Mouse (Mus musculus): Measurements from ENCODE around the gene Ctxn1. TPM values are rescaled to one million over a fixed set of nuclear protein-coding genes. Genes with fewer than 3 reads are reported as not detected.
"Not testable (repeated sequence)": the region's sequence is repeated elsewhere in the genome, so short reads cannot be mapped to it uniquely, and the experiment has no call there.

Ctxn1 gene
- polyA plus RNA-seq, 1 experiment from 2014 or later = 257 TPM

GRCm38 (mm10) chr8:4259805-4260170 lies 714 bp upstream of the Ctxn1 start:
- Histone ChIP-seq H3K27me3 (no peaks in the 10 kb centered on the region), H3K36me3 (peaks cover 77% of the 10 kb centered on the region), H3K4me3 (replicated peaks) (peak overlapping the region; percentile 95; the same call in 1 of the 2 replicates), H3K4me2 (replicated peaks) (peak overlapping the region; percentile 77), H3K9me3 (no peaks in the 10 kb centered on the region), H3K4me1 (replicated peaks) (peaks cover 33% of the 10 kb centered on the region), H3K27ac (peak overlapping the region; percentile 98), H3K9ac (replicated peaks) (peak overlapping the region; percentile 95)
- ATAC-seq = no peak
- 73% methylated on average over 4 of the region's 4 CpGs for WGBS

DNA sequence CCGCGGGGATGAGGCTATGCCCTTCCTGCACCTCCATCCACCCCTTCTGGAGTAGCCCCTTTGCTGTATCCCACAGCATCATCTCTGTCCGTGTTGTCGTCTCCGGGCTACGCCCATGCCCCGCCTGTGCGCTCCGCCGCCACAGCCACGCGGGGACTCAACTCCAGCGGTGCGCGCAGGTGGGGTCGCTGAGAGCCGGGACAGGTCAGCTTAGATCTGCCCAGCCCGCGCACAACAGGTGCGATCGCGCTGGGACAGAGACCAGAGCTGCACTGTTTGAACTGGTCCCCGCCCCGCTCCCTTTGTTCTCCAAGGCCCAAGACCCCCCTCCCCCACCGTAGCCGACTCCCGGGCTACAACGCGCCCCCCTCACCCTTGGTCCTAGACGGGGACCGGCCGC lies 396 bp downstream of the Ctxn1 start:
- WGBS = 0% methylated on average over 31 of the region's 32 CpGs

GRCm38 (mm10) chr8:4258233-4258632 lies 841 bp downstream of the Ctxn1 start:
- H3K27ac ChIP-seq = peak overlapping the region; percentile 98
- peak; percentile 70 for ATAC-seq
- peaks cover 66% of the 10 kb centered on the region for H3K36me3 ChIP-seq
- no peaks in the 10 kb centered on the region for H3K9me3 ChIP-seq
- H3K27me3 ChIP-seq = no peaks in the 10 kb centered on the region
- peaks cover 46% of the 10 kb centered on the region for H3K4me1 ChIP-seq (replicated peaks)
- peak overlapping the region; percentile 95 for H3K9ac ChIP-seq (replicated peaks)
- 3% methylated on average over 35 of the region's 35 CpGs for WGBS
- peak overlapping the region; percentile 95 for H3K4me3 ChIP-seq (replicated peaks)
- H3K4me2 ChIP-seq (replicated peaks) = peak overlapping the region; percentile 77

More for the DNA sequence above, 396 bp downstream of the Ctxn1 start:
- Histone ChIP-seq H3K36me3 (peaks cover 71% of the 10 kb centered on the region), H3K4me1 (replicated peaks) (peaks cover 43% of the 10 kb centered on the region), H3K4me3 (replicated peaks) (peak overlapping the region; percentile 95), H3K27ac (peak overlapping the region; percentile 98), H3K4me2 (replicated peaks) (peak overlapping the region; percentile 77), H3K9ac (replicated peaks) (peak overlapping the region; percentile 95), H3K9me3 (no peaks in the 10 kb centered on the region), H3K27me3 (no peaks in the 10 kb centered on the region)
- peak; percentile 78 for ATAC-seq

GRCm38 (mm10) chr8:4257350-4257749 lies 1.7 kb downstream of the Ctxn1 start:
- no peaks in the 10 kb centered on the region for H3K9me3 ChIP-seq
- H3K4me3 ChIP-seq (replicated peaks) = peak overlapping the region; percentile 95
- H3K27ac ChIP-seq = peak overlapping the region; percentile 98
- H3K4me2 ChIP-seq (replicated peaks) = peak overlapping the region; percentile 77
- peaks cover 58% of the 10 kb centered on the region for H3K36me3 ChIP-seq
- H3K27me3 ChIP-seq = no peaks in the 10 kb centered on the region
- H3K9ac ChIP-seq (replicated peaks) = peak overlapping the region; percentile 95
- peaks cover 50% of the 10 kb centered on the region for H3K4me1 ChIP-seq (replicated peaks)
- 56% methylated on average over 4 of the region's 4 CpGs for WGBS
- no peak for ATAC-seq

GRCm38 (mm10) chr8:4256911-4257310 lies 2.2 kb downstream of the Ctxn1 start:
- Histone ChIP-seq H3K9me3 (no peaks in the 10 kb centered on the region), H3K4me1 (replicated peaks) (peaks cover 52% of the 10 kb centered on the region), H3K4me3 (replicated peaks) (peak overlapping the region; percentile 95), H3K27me3 (no peaks in the 10 kb centered on the region), H3K36me3 (peaks cover 53% of the 10 kb centered on the region), H3K27ac (peak overlapping the region; percentile 98), H3K4me2 (replicated peaks) (peak overlapping the region; percentile 77), H3K9ac (replicated peaks) (peak overlapping the region; percentile 95)
- no peak for ATAC-seq
- 70% methylated on average over 4 of the region's 4 CpGs for WGBS

DNA sequence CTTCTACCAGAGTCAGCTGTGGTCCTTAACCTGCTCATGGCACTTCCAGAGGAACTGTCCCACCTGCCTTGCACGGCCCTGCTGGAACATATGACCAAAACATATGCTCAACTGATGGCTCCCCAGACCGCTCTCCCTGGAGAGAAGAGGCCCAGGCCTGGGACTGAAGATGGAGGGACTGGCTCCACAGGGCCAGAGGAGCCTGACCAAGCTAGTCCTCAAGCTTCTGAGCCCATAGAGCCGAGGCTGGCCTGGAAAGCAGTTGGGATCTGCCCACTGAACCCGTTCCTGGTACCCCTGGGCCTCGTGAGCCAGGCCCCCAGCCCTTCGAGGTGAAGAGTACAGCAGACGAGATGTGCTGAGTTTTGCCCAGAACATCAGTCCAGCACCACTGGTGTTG lies 3.6 kb downstream of the Ctxn1 start:
- not testable (repeated sequence) for H3K27me3 ChIP-seq; H3K9ac ChIP-seq (replicated peaks); H3K4me2 ChIP-seq (replicated peaks); H3K4me3 ChIP-seq (replicated peaks); ATAC-seq; H3K27ac ChIP-seq; H3K9me3 ChIP-seq
- Histone ChIP-seq H3K4me1 (replicated peaks) (peaks cover 55% of the 10 kb centered on the region), H3K36me3 (peaks cover 42% of the 10 kb centered on the region)
- WGBS = 86% methylated on average over 7 of the region's 7 CpGs

DNA sequence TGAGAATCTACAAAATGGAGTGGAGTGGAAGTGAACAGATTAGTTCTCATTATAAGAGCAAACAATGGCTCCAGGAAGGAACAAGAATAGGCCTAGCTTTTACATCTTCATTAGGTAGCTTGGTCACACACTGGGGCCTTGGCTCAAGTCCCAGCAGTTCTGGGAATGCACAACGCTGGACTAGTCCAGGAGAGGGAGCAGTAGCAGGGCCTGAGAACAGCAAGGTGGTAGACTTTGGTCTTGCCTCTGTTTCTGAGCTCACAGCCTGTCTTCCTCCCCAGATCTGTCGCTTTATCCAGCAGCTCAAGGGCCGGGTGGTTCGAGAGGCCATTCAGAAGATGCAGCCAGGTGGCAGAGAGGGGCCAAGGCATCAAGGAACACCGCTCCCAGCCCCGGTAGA lies 5.1 kb downstream of the Ctxn1 start:
- H3K4me1 ChIP-seq (replicated peaks) = peaks cover 54% of the 10 kb centered on the region
- H3K36me3 ChIP-seq = peaks cover 48% of the 10 kb centered on the region
- H3K9me3 ChIP-seq = no peaks in the 10 kb centered on the region
- no peak for ATAC-seq
- WGBS = 58% methylated on average over 6 of the region's 6 CpGs
- H3K9ac ChIP-seq (replicated peaks) = peak overlapping the region; percentile 24; the same call in 1 of the 2 replicates
- peak overlapping the region; percentile 92; the same call in 1 of the 2 replicates for H3K27ac ChIP-seq
- peak overlapping the region; percentile 71 for H3K4me2 ChIP-seq (replicated peaks)
- H3K4me3 ChIP-seq (replicated peaks) = peak overlapping the region; percentile 92
- 0 out of 2 replicates have a peak, but pooled peaks cover 6% of the 10 kb centered on the region for H3K27me3 ChIP-seq

GRCm38 (mm10) chr8:4252934-4253841 lies 5.9 kb downstream of the Ctxn1 start, which contains the start of gene Snapc2:
Gene Snapc2 (plus strand): TSS chr8:4253080.
- peak within 1 kb of the TSS; percentile 92 for H3K27ac ChIP-seq
- peak within 1 kb of the TSS; percentile 71 for H3K4me2 ChIP-seq (replicated peaks)
- H3K4me3 ChIP-seq (replicated peaks) = peak within 1 kb of the TSS; percentile 92
- peak within 1 kb of the TSS; percentile 91 for H3K9ac ChIP-seq (replicated peaks)
- H3K4me1 ChIP-seq (replicated peaks) = peaks cover 55% of the 10 kb centered on the region
- peaks cover 52% of the 10 kb centered on the region for H3K36me3 ChIP-seq
- peaks cover 12% of the 10 kb centered on the region; the same call in 1 of the 2 replicates for H3K27me3 ChIP-seq
- WGBS = 1% methylated on average over 69 of the region's 69 CpGs
- peak; percentile 86 for ATAC-seq
- no peaks in the 10 kb centered on the region for H3K9me3 ChIP-seq

GRCm38 (mm10) chr8:4252116-4252760 lies 6.8 kb downstream of the Ctxn1 start:
- Histone ChIP-seq H3K4me3 (replicated peaks) (peak overlapping the region; percentile 92), H3K4me1 (replicated peaks) (peaks cover 45% of the 10 kb centered on the region), H3K36me3 (peaks cover 57% of the 10 kb centered on the region), H3K27ac (peak overlapping the region; percentile 92), H3K27me3 (peaks cover 15% of the 10 kb centered on the region; the same call in 1 of the 2 replicates), H3K9me3 (no peaks in the 10 kb centered on the region), H3K4me2 (replicated peaks) (peak overlapping the region; percentile 71), H3K9ac (replicated peaks) (peak overlapping the region; percentile 91)
- ATAC-seq = peak; percentile 0; the same call in 1 of the 2 replicates
- 45% methylated on average over 8 of the region's 8 CpGs for WGBS

- H3K27ac ChIP-seq = no peak overlapping the region
- no peak overlapping the region for H3K4me2 ChIP-seq (replicated peaks)
- no peak overlapping the region for H3K9ac ChIP-seq (replicated peaks)
- peaks cover 57% of the 10 kb centered on the region for H3K36me3 ChIP-seq
- peak; percentile 12 for ATAC-seq
- peaks cover 15% of the 10 kb centered on the region; the same call in 1 of the 2 replicates for H3K27me3 ChIP-seq
- H3K4me1 ChIP-seq (replicated peaks) = peaks cover 32% of the 10 kb centered on the region
- WGBS = 36% methylated on average over 26 of the region's 26 CpGs
- H3K4me3 ChIP-seq (replicated peaks) = no peak overlapping the region
- H3K9me3 ChIP-seq = no peaks in the 10 kb centered on the region
Measured at GRCm38 (mm10) chr8:4250306-4250970, 8.6 kb downstream of the Ctxn1 start.

DNA sequence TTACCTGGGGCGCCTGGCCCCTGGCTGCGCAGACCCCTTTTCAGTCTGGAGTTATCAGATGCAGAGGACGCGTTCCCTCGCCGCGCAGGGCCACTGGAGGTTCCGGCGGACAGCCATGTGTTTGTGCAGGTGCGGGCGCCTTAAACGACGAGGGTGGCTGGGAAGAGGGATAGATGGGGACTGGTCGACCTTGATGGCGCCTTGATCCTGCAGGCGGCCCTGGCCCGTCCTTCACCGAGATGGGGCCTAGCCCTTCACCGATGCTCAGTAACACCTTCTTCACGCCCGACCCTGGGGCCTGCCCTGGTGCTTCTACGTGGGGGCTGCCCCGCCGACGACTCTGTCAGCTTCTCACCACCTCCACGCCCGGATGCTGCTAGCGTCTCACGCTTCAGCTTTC lies 9.9 kb downstream of the Ctxn1 start:
- no peak overlapping the region for H3K4me2 ChIP-seq (replicated peaks)
- H3K4me1 ChIP-seq (replicated peaks) = peaks cover 29% of the 10 kb centered on the region
- peaks cover 57% of the 10 kb centered on the region for H3K36me3 ChIP-seq
- peak overlapping the region; percentile 41 for H3K9ac ChIP-seq (replicated peaks)
- ATAC-seq = no peak
- H3K4me3 ChIP-seq (replicated peaks) = no peak overlapping the region
- peaks cover 15% of the 10 kb centered on the region; the same call in 1 of the 2 replicates for H3K27me3 ChIP-seq
- no peak overlapping the region for H3K27ac ChIP-seq
- H3K9me3 ChIP-seq = no peaks in the 10 kb centered on the region
- WGBS = 20% methylated on average over 29 of the region's 29 CpGs
